Mouse (Mus musculus): ENCODE measurements around the gene Tcf3.

Gene Tcf3

GRCm38 (mm10) chr10:80433513-80434232, at the start of gene Tcf3:
Gene Tcf3 (minus strand): TSS chr10:80433647.
- peak; percentile 97 for DNase-seq

GRCm38 (mm10) chr10:80481002-80481401, 47.6 kb upstream of the Tcf3 start:
- no peak for DNase-seq

- DNase-seq = no peak
Measured at GRCm38 (mm10) chr10:80478531-80478930, 45.1 kb upstream of the Tcf3 start.

- peak; percentile 90 for DNase-seq
Measured at GRCm38 (mm10) chr10:80475290-80475959, 42.0 kb upstream of the Tcf3 start.

- DNase-seq = no peak
Measured at GRCm38 (mm10) chr10:80465066-80465465, 31.6 kb upstream of the Tcf3 start.

GRCm38 (mm10) chr10:80464381-80465035, 31.1 kb upstream of the Tcf3 start:
- no peak for DNase-seq

GRCm38 (mm10) chr10:80461346-80461745, 27.9 kb upstream of the Tcf3 start:
- no peak for DNase-seq

GRCm38 (mm10) chr10:80460324-80460723, 26.9 kb upstream of the Tcf3 start:
- no peak for DNase-seq

- DNase-seq = no peak
Measured at GRCm38 (mm10) chr10:80459671-80460070, 26.2 kb upstream of the Tcf3 start.

- no peak for DNase-seq
Measured at GRCm38 (mm10) chr10:80459236-80459635, 25.8 kb upstream of the Tcf3 start.

- no peak for DNase-seq
Measured at GRCm38 (mm10) chr10:80455697-80456096, 22.2 kb upstream of the Tcf3 start.

- DNase-seq = no peak
Measured at GRCm38 (mm10) chr10:80454781-80455180, 21.3 kb upstream of the Tcf3 start.

- DNase-seq = no peak
Measured at GRCm38 (mm10) chr10:80453601-80454000, 20.2 kb upstream of the Tcf3 start.

- no peak for DNase-seq
Measured at GRCm38 (mm10) chr10:80450599-80450998, 17.2 kb upstream of the Tcf3 start.

GRCm38 (mm10) chr10:80445898-80446601, 12.6 kb upstream of the Tcf3 start:
- peak; percentile 80 for DNase-seq

GRCm38 (mm10) chr10:80445052-80445451, 11.6 kb upstream of the Tcf3 start:
- no peak for DNase-seq

- DNase-seq = no peak
Measured at GRCm38 (mm10) chr10:80444339-80445045, 11.0 kb upstream of the Tcf3 start.

GRCm38 (mm10) chr10:80443575-80444278, 10.3 kb upstream of the Tcf3 start:
- no peak for DNase-seq

GRCm38 (mm10) chr10:80442989-80443388, 9.5 kb upstream of the Tcf3 start:
- DNase-seq = no peak

- no peak for DNase-seq
Measured at GRCm38 (mm10) chr10:80441598-80441997, 8.2 kb upstream of the Tcf3 start.

GRCm38 (mm10) chr10:80440031-80440430, 6.6 kb upstream of the Tcf3 start:
- no peak for DNase-seq

- no peak for DNase-seq
Measured at GRCm38 (mm10) chr10:80437973-80438372, 4.5 kb upstream of the Tcf3 start.
